Mouse (Mus musculus) embryonic stem cell, embryonic (primary cell): ENCODE data around the gene Igsf10.
"Not testable (repeated sequence)": the region's sequence is repeated elsewhere in the genome, so short reads cannot be mapped to it uniquely, and the experiment has no call there.

Source experiments
- CTCF ChIA-PET, 4 experiments: fragments of 300-600 bp in 2 of 4; fragments of 350-600 bp in 2 of 4; sonication (Branson Sonifier 250); formaldehyde crosslinking; loops; one replicate each; lab custom pipeline; 2022; ENCODE audit warnings: inconsistent platforms in 2 of 4; lab: Charles Lee
- POLR2A ChIA-PET, 4 experiments: fragments of 300-600 bp in 2 of 4; fragments of 350-600 bp in 2 of 4; sonication (Branson Sonifier 250); formaldehyde crosslinking; loops; one replicate each; lab custom pipeline; 2022; ENCODE audit warnings: antibody characterized with exemption in 4 of 4, inconsistent platforms in 1 of 4; lab: Charles Lee

The Igsf10 gene

DNA sequence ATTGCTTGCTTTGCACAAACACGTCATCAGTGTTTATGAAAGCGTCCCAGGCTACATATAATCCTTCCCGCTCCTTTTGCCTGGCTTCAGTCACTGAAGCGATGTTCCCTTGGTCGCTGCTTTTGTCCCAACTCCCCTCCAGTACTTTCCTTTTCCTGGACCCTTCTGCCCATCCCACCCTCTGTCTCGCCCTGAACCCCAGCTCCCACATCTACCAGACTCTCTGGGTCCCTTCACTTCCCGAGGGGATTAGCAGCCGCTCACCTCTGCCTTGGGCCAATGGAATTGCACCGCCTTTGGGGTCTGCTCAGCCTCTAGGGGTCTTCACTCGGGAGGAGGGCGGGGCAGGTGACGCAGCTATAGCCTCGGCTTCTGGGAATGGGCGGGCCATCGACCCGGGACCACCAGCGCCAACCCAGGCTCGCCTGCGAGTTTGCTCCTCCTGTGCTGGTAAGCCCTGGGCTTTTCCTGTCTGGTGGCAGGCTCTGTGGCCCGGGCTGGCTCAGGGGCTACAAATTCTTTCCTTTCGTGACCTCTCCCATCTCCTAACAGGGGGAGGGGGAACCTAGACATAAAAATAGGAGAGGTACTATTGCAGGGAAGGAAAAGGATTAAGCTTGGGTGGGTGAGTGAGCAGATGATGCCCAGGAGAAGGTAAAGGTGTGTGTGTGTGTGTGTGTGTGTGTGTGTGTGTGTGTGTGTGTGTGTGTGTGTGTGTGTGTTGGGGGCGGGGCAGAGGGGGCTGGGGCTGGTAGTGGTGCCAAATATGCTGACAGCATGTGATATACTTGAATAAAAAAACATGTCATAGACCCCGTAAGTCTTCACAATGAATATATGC is at the start of gene Igsf10:
Gene Igsf10, minus strand, starts transcription at position 330 of the 841 bp plus-strand sequence.
- CTCF ChIA-PET = interaction anchor here in 3 of 4 experiments (0.6 to 1.7 kb wide), 4 partner anchors 8 to 1989 kb away, joined by 3 to 5 read pairs (median 4); no protein-coding TSS in a partner anchor
- POLR2A ChIA-PET = no interaction called here

GRCm38 (mm10) chr3:59385553-59385952 is 41.4 kb upstream of the Igsf10 start:
- ChIA-PET CTCF (interaction anchor here in 1 of 4 experiments (0.6 kb wide), 1 partner anchor 1719 kb away, joined by 5 read pairs; no protein-coding TSS in a partner anchor), POLR2A (interaction anchor here in 1 of 4 experiments (0.5 kb wide), 1 partner anchor 15 kb away, joined by 3 read pairs; no protein-coding TSS in a partner anchor)

DNA sequence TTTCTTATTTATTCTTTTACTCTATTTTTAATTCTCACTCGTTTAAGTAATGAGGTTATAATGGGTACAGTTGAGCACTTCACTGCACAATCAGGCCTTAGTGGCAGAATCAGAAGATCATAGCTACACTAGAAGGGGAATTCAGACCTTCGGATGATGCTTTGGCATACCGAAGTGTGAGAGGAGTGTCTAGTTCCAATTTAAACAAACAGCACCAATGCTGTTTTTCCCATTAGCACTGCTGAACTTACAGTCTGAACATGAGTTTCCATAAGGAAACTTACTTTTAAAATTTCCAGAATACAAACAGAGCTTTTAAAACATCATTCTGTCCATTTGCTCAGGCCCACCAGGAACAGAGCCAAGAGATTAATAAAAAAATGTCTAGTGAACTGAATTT is 40.8 kb upstream of the Igsf10 start:
- ChIA-PET CTCF (no interaction called here), POLR2A (interaction anchor here in 1 of 4 experiments (0.5 kb wide), 1 partner anchor 16 kb away, joined by 3 read pairs; no protein-coding TSS in a partner anchor)

DNA sequence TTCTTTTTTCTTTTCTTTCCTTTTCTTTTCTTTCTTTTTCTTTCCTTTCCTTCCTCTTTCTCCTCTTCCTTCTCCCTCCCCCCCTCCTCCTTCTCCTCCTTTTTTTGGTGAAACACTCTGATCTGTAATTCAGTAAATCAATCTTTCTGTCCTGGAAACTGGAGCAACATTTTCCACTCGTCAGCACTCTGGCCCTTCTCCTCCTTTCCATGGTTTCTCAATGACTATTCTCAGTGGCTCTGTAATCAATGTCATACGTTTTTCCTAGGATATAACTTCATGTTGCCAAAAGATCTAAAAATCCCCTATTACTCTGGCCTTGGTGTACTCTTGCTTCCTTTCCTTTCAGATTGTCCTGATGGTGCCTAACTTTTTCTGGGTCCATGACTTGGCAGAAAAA is 40.1 kb upstream of the Igsf10 start:
- CTCF ChIA-PET = no interaction called here

DNA sequence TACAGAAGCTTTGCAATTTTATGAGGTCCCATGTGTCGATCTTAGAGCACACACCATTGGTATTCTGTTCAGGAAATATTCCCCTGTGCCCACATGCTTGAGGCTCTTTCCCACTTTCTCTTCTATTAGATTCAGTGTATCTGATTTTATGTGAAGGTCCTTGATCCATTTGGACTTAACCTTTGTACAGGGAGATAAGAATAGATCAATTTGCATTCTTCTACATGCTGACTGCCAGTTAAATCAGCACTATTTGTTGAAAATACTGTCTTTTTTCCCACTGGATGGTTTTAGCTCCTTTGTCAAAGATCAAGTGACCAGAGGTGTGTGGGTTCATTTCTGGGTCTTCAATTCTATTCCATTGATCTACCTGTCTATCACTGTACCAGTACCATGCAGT is 34.6 kb upstream of the Igsf10 start:
- POLR2A ChIA-PET, CTCF ChIA-PET: not testable (repeated sequence)

More for the DNA sequence above, 40.1 kb upstream of the Igsf10 start:
- POLR2A ChIA-PET = no interaction called here

DNA sequence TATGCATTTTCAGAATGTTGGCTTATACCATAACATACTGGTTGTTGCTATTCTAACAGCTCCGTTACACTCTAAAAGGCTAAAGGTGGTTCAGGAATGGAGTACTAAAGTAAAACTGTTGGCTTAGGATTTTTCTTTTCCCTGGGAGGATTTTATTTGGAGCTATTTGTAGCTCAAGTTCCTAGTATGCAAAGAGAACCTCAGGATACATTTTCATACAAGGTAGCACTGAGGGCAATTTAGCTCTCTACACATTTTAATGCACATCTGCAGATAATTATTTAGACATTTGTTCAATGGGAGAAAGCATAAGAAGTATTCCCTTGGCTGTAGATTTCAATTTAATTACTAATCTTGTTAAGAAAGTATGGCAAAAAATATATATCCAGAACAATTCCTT is 17.7 kb upstream of the Igsf10 start:
- POLR2A ChIA-PET = interaction anchor here in 1 of 4 experiments (0.6 kb wide), 1 partner anchor 186 kb away, joined by 4 read pairs; no protein-coding TSS in a partner anchor
- CTCF ChIA-PET = no interaction called here

GRCm38 (mm10) chr3:59360102-59360501 is 15.9 kb upstream of the Igsf10 start:
- POLR2A ChIA-PET = no interaction called here
- CTCF ChIA-PET = no interaction called here

- CTCF ChIA-PET = no interaction called here
- POLR2A ChIA-PET = interaction anchor here in 1 of 4 experiments (1.1 kb wide), 1 partner anchor 37 kb away, joined by 3 read pairs; no protein-coding TSS in a partner anchor
Measured at GRCm38 (mm10) chr3:59354156-59354555, 10.0 kb upstream of the Igsf10 start.

DNA sequence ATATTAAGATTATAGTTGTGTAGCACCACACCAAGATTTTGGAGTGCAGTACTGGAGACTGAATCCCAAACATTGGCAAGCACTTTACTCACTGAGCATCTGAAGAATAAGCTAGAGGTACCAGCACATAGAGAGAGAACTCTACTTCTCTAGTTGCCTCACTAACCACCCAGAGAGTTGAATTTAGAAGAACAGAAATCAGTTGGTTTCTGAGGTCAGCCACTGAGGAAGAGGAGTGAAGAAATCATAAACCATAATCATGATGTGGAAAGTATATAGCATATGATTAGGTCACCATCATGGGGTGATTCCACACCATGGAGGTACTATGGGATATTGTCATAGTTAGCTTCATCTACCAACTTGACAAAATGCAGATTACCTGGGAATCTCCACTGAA is 7.6 kb upstream of the Igsf10 start:
- POLR2A ChIA-PET = no interaction called here
- CTCF ChIA-PET = no interaction called here

- POLR2A ChIA-PET = no interaction called here
- CTCF ChIA-PET = interaction anchor here in 1 of 4 experiments (1.4 to 1.7 kb wide), 2 partner anchors 22 to 223 kb away, joined by 5 read pairs; no protein-coding TSS in a partner anchor
Measured at GRCm38 (mm10) chr3:59343026-59343425, 1.2 kb downstream of the Igsf10 start.

GRCm38 (mm10) chr3:59341647-59342427 is 2.4 kb downstream of the Igsf10 start:
- ChIA-PET CTCF (no interaction called here), POLR2A (no interaction called here)

DNA sequence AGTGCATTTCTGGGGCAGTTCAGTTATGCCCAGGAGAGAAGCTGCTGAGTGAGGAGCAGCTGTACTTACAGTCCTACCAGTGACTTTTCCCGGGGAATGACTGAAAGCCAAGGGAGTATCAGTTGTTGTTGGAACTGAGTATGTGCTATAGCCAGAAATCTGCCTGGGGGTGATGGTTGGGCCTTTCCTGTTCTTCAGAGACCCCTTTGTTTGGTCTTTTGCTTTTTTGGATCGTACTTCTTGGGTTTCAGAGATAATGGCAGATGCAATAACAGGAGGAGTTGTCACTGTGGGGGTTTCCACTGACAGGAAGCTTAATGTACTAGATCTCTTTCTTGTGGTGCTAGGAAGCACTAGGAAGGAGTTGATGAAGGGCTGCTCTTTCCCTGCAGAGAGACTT is 15.7 kb downstream of the Igsf10 start:
- CTCF ChIA-PET = no interaction called here
- POLR2A ChIA-PET = interaction anchor here in 2 of 4 experiments (0.6 to 0.7 kb wide), 2 partner anchors 68 to 1527 kb away, joined by 3 read pairs; no protein-coding TSS in a partner anchor

- ChIA-PET POLR2A (interaction anchor here in 1 of 4 experiments (1.2 kb wide), 1 partner anchor 11 kb away, joined by 4 read pairs; no protein-coding TSS in a partner anchor), CTCF (interaction anchor here (0.6 to 2.2 kb wide), 10 partner anchors 9 to 423 kb away, joined by 3 to 9 read pairs (median 4); partner anchors contain the start of gene Igsf10 (in 1 of the 4))
Measured at GRCm38 (mm10) chr3:59321278-59321876, 22.8 kb downstream of the Igsf10 start.

DNA sequence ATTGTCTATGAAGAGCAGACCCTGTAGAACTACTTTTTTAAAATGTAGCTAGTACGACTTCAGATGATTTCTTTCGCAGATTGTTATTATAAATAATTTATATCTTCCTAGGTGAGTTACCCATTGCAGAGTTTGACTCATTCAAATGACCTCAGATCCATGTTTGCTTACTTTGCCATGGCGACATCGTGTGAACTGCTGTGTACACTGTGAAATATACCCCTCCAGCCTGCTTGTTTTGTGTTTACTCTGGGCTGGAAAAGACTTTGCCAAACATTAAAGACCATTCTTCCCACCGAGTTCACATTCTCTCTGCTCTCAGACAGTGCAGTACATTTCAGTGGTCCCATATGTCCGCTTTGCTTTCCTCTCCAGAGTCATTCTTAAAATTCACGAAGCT is 28.1 kb downstream of the Igsf10 start:
- ChIA-PET CTCF (no interaction called here), POLR2A (interaction anchor here in 1 of 4 experiments (0.6 kb wide), 1 partner anchor 243 kb away, joined by 4 read pairs; no protein-coding TSS in a partner anchor)

GRCm38 (mm10) chr3:59312610-59313009 is 31.6 kb downstream of the Igsf10 start:
- CTCF ChIA-PET = interaction anchor here in 1 of 4 experiments (0.9 kb wide), 1 partner anchor 9 kb away, joined by 3 read pairs; no protein-coding TSS in a partner anchor
- POLR2A ChIA-PET = no interaction called here

DNA sequence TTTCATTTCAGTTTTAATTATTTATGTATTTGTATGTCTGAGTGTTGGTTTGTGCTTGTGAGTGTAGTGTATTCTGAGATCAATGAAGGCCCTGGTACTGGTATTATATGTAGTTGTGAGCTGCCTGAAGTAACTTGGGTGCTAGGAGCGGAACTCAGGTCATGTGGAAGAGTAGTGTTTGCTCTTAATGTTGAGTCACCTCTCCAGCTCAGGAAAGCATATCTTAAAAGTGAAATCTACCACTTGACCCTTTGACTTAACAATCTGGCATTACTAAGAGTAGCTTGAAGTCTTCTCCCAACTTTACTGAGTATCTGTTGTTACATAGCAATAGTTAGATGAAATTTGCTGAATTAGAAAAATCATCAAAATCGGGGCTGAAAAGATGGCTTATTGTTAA is 38.7 kb downstream of the Igsf10 start:
- CTCF ChIA-PET = interaction anchor here in 1 of 4 experiments (1.5 kb wide), 1 partner anchor 9 kb away, joined by 3 read pairs; no protein-coding TSS in a partner anchor
- POLR2A ChIA-PET = no interaction called here

DNA sequence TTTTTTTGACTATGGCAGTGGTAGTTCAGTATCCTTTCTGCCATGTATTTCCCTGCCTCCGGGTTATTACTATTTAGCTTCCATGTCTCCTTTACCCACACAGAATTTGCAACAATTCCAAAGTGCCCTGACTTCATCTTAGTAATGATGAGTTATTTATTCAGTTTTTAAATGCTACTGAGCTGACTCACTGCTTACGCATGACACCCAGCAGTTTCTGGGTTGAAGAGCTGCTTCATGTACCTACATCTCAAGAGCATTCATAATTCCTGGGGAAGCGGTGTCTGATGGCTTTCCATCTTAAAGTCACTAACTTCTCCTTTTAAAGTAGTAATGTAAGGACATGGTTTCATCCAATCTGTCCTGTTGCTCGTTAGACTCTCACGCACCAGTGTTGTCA is 39.2 kb downstream of the Igsf10 start:
- ChIA-PET CTCF (no interaction called here), POLR2A (no interaction called here)

DNA sequence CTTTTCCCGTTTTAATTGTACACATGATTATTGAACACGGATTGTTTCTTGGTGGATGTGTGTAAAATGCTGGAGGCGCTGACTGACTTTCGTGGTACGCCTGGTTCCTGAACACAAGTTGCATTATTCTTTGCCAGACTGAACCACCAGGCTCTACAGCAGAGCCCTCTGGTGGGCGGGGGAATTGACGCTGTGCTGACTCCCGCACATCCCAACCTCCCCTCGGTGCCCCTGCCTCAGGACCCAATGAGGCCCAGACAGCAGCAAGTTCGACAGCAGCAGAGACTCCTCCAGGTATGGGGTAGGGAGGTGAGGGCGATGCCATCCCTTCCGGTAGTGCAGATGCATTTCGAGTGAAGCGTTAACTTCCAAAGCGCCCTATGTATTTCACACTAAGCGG is 46.5 kb downstream of the Igsf10 start:
- ChIA-PET CTCF (interaction anchor here in 1 of 4 experiments (1.6 kb wide), 1 partner anchor 9 kb away, joined by 3 read pairs; no protein-coding TSS in a partner anchor), POLR2A (no interaction called here)
